Mouse (Mus musculus): Measurements from ENCODE around the gene Mrpl57.
"Not testable (repeated sequence)": the region's sequence is repeated elsewhere in the genome, so short reads cannot be mapped to it uniquely, and the experiment has no call there.

DNA sequence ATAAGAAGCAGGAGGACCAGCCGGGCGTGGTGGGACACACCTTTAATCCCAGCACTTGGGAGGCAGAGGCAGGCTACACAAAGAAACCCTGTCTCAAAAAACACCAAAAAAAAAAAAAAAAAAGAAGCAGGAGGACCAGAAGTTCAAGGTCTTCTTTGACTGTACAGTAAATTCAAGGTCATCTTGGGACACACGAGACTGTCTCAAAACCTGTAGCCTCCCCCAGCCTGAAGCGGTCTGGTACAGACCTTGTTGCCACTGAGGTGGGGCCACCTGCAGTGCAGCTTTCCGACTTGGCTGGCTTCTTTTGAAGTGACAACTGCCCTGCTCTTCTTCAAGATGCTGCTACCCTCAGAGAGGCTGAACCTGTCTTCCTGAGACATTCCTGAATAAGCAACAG, 22.0 kb downstream of the Mrpl57 start:
- not testable (repeated sequence) for TF ChIP-seq CTCF (IDR thresholded peaks at IDR 0.05; ENCODE audit: extremely low read depth, insufficient read depth, insufficient read length, insufficient replicate concordance); POLR2A (IDR thresholded peaks at IDR 0.05; ENCODE audit: low read depth, low read length)

All from spleen, adult 2 months (tissue).